Mouse (Mus musculus) ES-Bruce4 (cell line): ENCODE measurements at regions not wholly inside any gene's neighbourhood (a gene's known extent, or its start where the extent isn't known, plus 50 kb on each side); places are given as distances from the start of the nearest gene placed in this dataset.

Experiments
- CTCF ChIP-seq: IDR thresholded peaks from one replicate; pipeline ENCODE4 v1.8.1; 2011; ENCODE audit warnings: low read depth, low read length
- POLR2A ChIP-seq: IDR thresholded peaks from one replicate; pipeline ENCODE4 v1.8.1; 2011; ENCODE audit warnings: low read length; ENCODE audit not compliant: insufficient read depth

DNA sequence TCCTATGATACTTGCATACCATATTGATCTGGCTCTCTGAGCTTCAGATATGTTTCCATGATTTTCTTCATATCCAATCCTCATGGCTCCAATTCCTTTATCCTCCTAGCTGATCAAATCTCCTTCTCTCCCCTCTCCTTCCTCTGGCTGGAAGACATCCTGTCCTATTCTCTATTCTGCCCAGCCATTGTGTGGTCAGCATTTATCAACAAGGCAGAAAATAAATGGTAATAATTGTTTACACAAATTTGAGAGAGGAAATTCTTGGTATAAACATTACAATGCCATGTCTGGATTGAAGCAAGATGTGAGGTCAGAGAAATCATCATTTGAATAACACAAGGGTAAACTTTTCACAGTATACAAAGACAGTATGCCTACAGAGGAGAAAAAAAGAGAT, 158.2 kb downstream of the Naf1 start:
- no peak for TF ChIP-seq CTCF
- TF ChIP-seq POLR2A: no peak
